Mouse (Mus musculus): Measurements from ENCODE around the gene Adad2. TPM values are rescaled to one million over a fixed set of nuclear protein-coding genes. Genes with fewer than 3 reads are reported as not detected.

The Adad2 gene
- 0.12 and 0.25 TPM in 2 replicates for polyA plus RNA-seq (2012; rRNA removed)

- DNase-seq (ENCODE audit: low read depth) = no peak
- no peak for TF ChIP-seq POLR2A (IDR thresholded peaks at IDR 0.05; ENCODE audit: borderline replicate concordance, extremely low read depth, insufficient read depth, insufficient read length, poor library complexity, severe bottlenecking)
- no peak for TF ChIP-seq CTCF (IDR thresholded peaks at IDR 0.05; ENCODE audit: borderline replicate concordance, extremely low read depth, insufficient read depth, insufficient read length)
Observed at GRCm38 (mm10) chr8:119612471-119612870, at the start of gene Adad2. Gene Adad2, plus strand, starts transcription at chr8:119612747.

DNA sequence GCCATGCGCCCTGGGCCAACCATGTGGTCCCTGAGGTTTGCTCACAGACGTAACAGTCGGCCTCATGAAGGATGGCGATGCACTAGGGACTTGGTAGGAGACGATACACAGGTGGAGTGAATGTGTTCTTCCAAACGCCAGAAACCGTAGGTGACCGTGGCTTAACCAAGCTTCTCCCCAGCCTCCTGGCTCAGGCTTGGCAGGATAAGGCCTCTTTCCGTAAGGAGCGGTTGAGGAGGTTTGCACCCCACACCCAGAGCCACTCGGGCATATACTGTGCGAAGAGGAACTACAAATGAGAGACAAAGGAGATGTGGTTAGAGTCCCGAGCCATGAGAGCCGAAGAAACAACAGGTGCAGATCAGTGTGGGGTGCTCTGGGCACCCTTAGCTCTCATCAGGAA, 48.7 kb upstream of the Adad2 start:
- no peak for DNase-seq (ENCODE audit: low read depth)
- TF ChIP-seq CTCF (IDR thresholded peaks at IDR 0.05; ENCODE audit: borderline replicate concordance, extremely low read depth, insufficient read depth, insufficient read length) (no peak), POLR2A (IDR thresholded peaks at IDR 0.05; ENCODE audit: borderline replicate concordance, extremely low read depth, insufficient read depth, insufficient read length, poor library complexity, severe bottlenecking) (no peak)

DNA sequence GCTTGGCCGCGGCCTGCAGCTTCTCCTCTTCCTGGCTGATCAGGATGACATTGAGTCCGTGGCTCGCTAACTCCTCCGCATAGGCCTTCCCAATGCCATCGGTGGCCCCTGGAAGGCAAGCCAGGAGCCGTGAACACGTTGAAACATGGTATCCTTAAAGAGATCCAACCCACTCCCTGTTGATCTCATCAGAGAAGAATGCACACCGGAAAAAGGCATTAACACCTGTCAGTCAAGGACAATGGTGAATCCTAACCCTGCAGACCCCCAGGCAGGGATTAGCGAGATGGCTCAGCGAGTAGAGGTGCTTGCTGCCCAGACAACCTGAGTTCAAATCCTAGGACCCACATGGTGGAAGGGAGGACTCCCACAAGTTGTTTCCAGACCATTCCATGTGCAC, 46.2 kb upstream of the Adad2 start:
- TF ChIP-seq POLR2A (IDR thresholded peaks at IDR 0.05; ENCODE audit: borderline replicate concordance, extremely low read depth, insufficient read depth, insufficient read length, poor library complexity, severe bottlenecking) = no peak
- TF ChIP-seq CTCF (IDR thresholded peaks at IDR 0.05; ENCODE audit: borderline replicate concordance, extremely low read depth, insufficient read depth, insufficient read length) = no peak
- DNase-seq (ENCODE audit: low read depth) = no peak

DNA sequence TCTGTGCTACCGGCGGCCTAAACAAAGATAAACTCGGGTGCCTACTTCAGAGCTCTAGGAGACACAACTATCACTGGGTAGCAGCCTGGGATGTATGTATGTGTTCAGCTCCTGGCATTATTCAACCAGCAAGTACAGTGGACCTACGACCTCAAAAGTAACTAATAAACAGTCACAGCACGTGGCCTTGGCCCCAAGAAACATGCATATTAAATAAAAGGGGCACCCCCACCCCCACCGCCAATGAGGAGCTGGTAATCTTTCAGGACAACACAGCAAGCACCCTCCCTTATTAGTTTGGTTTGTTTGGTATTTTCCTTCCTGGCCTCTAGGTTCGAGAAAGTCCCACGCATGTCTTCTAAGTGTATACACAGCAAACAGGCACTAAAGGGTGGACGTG, 44.3 kb upstream of the Adad2 start:
- TF ChIP-seq POLR2A (IDR thresholded peaks at IDR 0.05; ENCODE audit: borderline replicate concordance, extremely low read depth, insufficient read depth, insufficient read length, poor library complexity, severe bottlenecking) (no peak), CTCF (IDR thresholded peaks at IDR 0.05; ENCODE audit: borderline replicate concordance, extremely low read depth, insufficient read depth, insufficient read length) (no peak)
- DNase-seq (ENCODE audit: low read depth) = no peak

GRCm38 (mm10) chr8:119568951-119569350, 43.6 kb upstream of the Adad2 start:
- no peak for DNase-seq (ENCODE audit: low read depth)
- TF ChIP-seq POLR2A (IDR thresholded peaks at IDR 0.05; ENCODE audit: borderline replicate concordance, extremely low read depth, insufficient read depth, insufficient read length, poor library complexity, severe bottlenecking) = no peak
- no peak for TF ChIP-seq CTCF (IDR thresholded peaks at IDR 0.05; ENCODE audit: borderline replicate concordance, extremely low read depth, insufficient read depth, insufficient read length)

GRCm38 (mm10) chr8:119569881-119570280, 42.7 kb upstream of the Adad2 start:
- no peak for DNase-seq (ENCODE audit: low read depth)
- TF ChIP-seq CTCF (IDR thresholded peaks at IDR 0.05; ENCODE audit: borderline replicate concordance, extremely low read depth, insufficient read depth, insufficient read length) (no peak), POLR2A (IDR thresholded peaks at IDR 0.05; ENCODE audit: borderline replicate concordance, extremely low read depth, insufficient read depth, insufficient read length, poor library complexity, severe bottlenecking) (no peak)

GRCm38 (mm10) chr8:119571135-119571534, 41.4 kb upstream of the Adad2 start:
- TF ChIP-seq POLR2A (IDR thresholded peaks at IDR 0.05; ENCODE audit: borderline replicate concordance, extremely low read depth, insufficient read depth, insufficient read length, poor library complexity, severe bottlenecking) (no peak), CTCF (IDR thresholded peaks at IDR 0.05; ENCODE audit: borderline replicate concordance, extremely low read depth, insufficient read depth, insufficient read length) (no peak)
- no peak for DNase-seq (ENCODE audit: low read depth)

- TF ChIP-seq POLR2A (IDR thresholded peaks at IDR 0.05; ENCODE audit: borderline replicate concordance, extremely low read depth, insufficient read depth, insufficient read length, poor library complexity, severe bottlenecking) = no peak
- TF ChIP-seq CTCF (IDR thresholded peaks at IDR 0.05; ENCODE audit: borderline replicate concordance, extremely low read depth, insufficient read depth, insufficient read length) = no peak
- DNase-seq (ENCODE audit: low read depth) = no peak
Observed at GRCm38 (mm10) chr8:119572411-119572810, 40.1 kb upstream of the Adad2 start.

DNA sequence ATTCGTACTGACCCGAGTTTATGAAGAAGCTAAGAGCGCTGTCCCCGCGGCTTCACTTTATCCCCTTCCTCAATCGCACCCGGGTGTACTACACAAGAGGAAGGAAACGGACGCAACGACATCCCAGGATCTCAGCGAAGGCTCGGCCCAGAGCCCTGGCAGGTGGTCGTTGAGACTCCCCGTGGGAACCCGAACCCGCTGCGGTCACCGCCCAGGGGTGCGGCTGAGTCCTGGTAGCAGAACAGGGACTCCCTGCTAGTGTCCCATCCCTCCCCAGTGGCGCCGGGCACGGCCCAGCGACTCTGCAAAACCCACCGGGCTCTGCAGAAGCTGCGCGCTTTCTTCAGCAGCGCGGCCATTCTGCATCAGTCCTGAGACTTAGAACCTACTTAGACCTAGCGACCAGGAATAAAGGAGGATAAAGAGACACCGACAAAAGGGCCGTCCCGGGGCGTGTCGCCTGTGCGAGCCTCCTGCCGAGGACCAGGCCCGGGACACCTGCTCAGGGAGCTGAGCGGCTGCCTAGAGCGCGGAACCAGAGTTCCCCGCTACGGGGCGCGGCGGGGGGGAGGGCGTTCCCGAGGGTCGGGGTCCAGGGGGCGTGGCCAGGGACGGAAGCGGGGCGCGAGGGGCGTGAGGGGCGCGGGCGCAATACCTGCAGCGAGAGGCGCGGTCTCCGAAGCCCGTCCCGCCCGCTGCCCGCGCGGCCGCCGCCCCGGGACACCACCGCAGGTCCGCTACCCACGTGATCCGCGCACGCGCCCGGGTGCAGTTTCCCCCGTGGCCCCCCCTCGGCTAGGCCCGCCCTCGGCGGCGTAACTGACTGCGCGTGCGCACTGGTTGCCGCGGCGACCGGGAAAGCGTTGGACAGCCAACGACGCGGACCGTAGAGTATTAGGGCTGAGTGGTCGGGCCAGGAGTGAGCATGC, 37.8 kb upstream of the Adad2 start, which contains the start of the genes Hsdl1 and Dnaaf1:
Gene Hsdl1, minus strand, starts transcription at position 747 of the 929 bp plus-strand sequence.
Gene Dnaaf1, plus strand, starts transcription at position 799 of the 929 bp plus-strand sequence.
- DNase-seq (ENCODE audit: low read depth) = peak; percentile 96
- TF ChIP-seq CTCF (IDR thresholded peaks at IDR 0.05; ENCODE audit: borderline replicate concordance, extremely low read depth, insufficient read depth, insufficient read length) = peak; percentile 30; the same call in 1 of the 2 replicates
- TF ChIP-seq POLR2A (IDR thresholded peaks at IDR 0.05; ENCODE audit: borderline replicate concordance, extremely low read depth, insufficient read depth, insufficient read length, poor library complexity, severe bottlenecking) = peak; percentile 98

- no peak for DNase-seq (ENCODE audit: low read depth)
- no peak for TF ChIP-seq POLR2A (IDR thresholded peaks at IDR 0.05; ENCODE audit: borderline replicate concordance, extremely low read depth, insufficient read depth, insufficient read length, poor library complexity, severe bottlenecking)
- no peak for TF ChIP-seq CTCF (IDR thresholded peaks at IDR 0.05; ENCODE audit: borderline replicate concordance, extremely low read depth, insufficient read depth, insufficient read length)
Observed at GRCm38 (mm10) chr8:119575366-119575726, 37.2 kb upstream of the Adad2 start.

DNA sequence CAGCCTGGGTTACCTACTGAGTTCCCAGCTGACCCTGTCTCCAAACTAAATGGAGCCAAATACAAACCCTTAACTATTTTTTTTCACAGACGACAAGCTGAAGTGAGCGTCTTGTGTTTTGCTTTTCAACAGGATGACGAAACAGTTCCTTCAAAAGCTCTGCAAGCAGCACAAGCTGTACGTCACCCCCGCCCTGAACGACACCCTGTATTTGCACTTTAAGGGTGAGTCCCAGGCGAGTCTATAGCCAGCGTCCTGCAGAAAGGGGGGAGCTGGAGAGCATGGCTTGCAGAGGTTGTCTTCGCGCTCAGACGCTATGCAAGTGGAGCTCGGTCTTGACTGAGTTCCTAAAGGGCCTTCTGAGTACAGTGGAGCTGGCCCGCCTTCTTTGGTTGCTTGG, 33.5 kb upstream of the Adad2 start:
- TF ChIP-seq CTCF (IDR thresholded peaks at IDR 0.05; ENCODE audit: borderline replicate concordance, extremely low read depth, insufficient read depth, insufficient read length) = no peak
- TF ChIP-seq POLR2A (IDR thresholded peaks at IDR 0.05; ENCODE audit: borderline replicate concordance, extremely low read depth, insufficient read depth, insufficient read length, poor library complexity, severe bottlenecking) = no peak
- no peak for DNase-seq (ENCODE audit: low read depth)
